Mouse (Mus musculus) liver, embryonic 14.5 days (tissue): Measurements from ENCODE around the gene Zfp706.

Experiments used
- CTCF ChIP-seq: IDR thresholded peaks from 2 replicates; pipeline ENCODE4 v1.5.1; 2016; ENCODE audit warnings: antibody characterized with exemption, low read depth, control low read depth
- EP300 ChIP-seq: IDR thresholded peaks from 2 replicates; pipeline ENCODE4 v1.6.1; 2016; ENCODE audit warnings: antibody characterized with exemption, low read depth

DNA sequence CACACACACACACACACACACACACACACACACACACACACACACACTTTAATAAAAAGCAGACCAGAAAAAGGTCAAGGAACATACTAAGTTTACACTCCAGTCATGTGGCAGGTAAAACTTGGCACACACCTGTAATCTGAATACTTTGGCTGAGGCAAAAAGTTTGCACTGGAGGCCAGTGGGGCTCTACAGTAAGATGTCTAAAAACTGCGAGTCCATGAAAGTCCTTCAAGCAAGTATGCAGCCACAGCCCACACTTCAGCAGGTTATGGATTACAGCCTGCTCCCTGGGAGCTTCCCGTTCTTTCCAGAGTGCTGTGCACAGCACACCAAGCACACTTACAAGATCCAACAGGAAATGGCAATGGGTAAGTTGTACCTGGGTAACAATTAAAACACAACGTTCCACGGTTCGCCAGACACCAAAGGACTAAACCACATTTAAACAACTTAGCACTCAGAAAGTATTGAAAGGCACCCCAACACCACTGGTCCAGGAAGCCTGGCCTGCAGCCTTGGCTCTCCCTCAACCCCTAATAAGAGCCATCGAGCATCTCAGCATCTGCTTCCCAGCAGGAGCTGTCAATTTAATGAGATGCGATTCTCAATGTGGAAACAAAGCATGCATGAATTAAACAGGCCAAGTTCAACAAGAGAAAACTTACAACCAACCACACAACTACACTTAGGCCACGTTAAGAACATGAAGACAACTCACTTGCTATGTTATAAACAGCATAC is 14.0 kb downstream of the Zfp706 start:
- TF ChIP-seq CTCF (no peak), EP300 (no peak)
